Mouse (Mus musculus): ENCODE results near the gene Apbb2. TPM values are rescaled to one million over a fixed set of nuclear protein-coding genes. Genes with fewer than 3 reads are reported as not detected.

Gene Apbb2
- total and polyA plus RNA-seq, 3 experiments, result 0.34 to 0.40 (median 0.34) TPM

GRCm38 (mm10) chr5:66499621-66500020 is 119.0 kb downstream of the Apbb2 start:
- dilution Hi-C loops (cut with MboI; ENCODE audit: extremely low pct_ligation_motif_present, extremely low pct_unique_long_range_greater_than_20kb, low sequenced_read_pairs) (no loop called here), in situ Hi-C loops (cut with MboI; ENCODE audit: low pct_ligation_motif_present, low pct_unique_long_range_greater_than_20kb, low sequenced_read_pairs) (no loop called here)
- H3K4me1 ChIP-seq (ENCODE audit: control insufficient read depth in 1 of 2, insufficient read depth in 2 of 2), result peaks cover 5 to 28% of the 10 kb centered on the region in 2 experiments; a peak in 3 of 4 replicates
- H3K4me2 ChIP-seq (ENCODE audit: insufficient read depth, low read depth, poor library complexity, severe bottlenecking), result no peak overlapping the region
- no peak for DNase-seq (ENCODE audit: extremely low read depth)
- H3K36me3 ChIP-seq (replicated peaks in 1 of 2; ENCODE audit: control insufficient read depth in 1 of 2, insufficient read depth in 1 of 2, low read length in 1 of 2), result no peaks in the 10 kb centered on the region
- H3K9ac ChIP-seq (ENCODE audit: insufficient read depth, low read depth), result no peak overlapping the region
- no peak overlapping the region for H3K4me3 ChIP-seq (replicated peaks in 1 of 3; ENCODE audit: low read depth in 2 of 3, low read length in 2 of 3, poor library complexity in 1 of 3)
- no peaks in the 10 kb centered on the region for H3K79me2 ChIP-seq (replicated peaks; ENCODE audit: control insufficient read depth, extremely low read depth, insufficient read depth, poor library complexity, severe bottlenecking)
- no peaks in the 10 kb centered on the region for H3K27me3 ChIP-seq (replicated peaks)
- H3K9me3 ChIP-seq (replicated peaks; ENCODE audit: low read length), result peaks cover 5% of the 10 kb centered on the region
- TF ChIP-seq MAX (IDR thresholded peaks at IDR 0.05; ENCODE audit: low read length), result no peak
- TF ChIP-seq EP300 (IDR thresholded peaks at IDR 0.05; ENCODE audit: low read length), result no peak
- no peak overlapping the region for H3K27ac ChIP-seq (ENCODE audit: insufficient read depth, low read depth)

DNA sequence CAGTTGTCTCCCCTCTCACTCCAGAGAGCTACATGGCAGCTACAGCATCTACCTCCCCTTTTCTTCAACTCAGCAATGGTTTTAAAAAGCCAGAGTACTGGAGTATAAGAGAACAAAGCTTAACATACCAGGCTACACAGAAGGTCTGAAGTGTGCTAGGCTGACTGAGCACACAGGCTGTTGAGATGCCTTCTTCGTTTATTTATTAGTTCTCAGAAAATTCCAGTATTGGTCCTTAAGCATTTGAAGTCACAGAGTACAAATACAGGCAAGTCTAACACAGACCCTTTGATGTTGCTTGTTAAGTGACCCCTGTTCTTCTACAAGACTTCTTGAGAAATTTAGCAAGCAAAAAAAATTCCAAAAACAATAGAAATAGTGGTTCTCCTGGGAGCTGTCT is 120.4 kb downstream of the Apbb2 start:
- TF ChIP-seq ZC3H11A (IDR thresholded peaks at IDR 0.05; ENCODE audit: low read depth, low read length), result no peak
- no peak for TF ChIP-seq ZNF384 (IDR thresholded peaks at IDR 0.05; ENCODE audit: low read depth, low read length)
- no peak for TF ChIP-seq JUND (conservative IDR thresholded peaks at IDR 0.05; ENCODE audit: low read depth, low read length)
- no peak for TF ChIP-seq SMC3 (IDR thresholded peaks at IDR 0.05; ENCODE audit: low read depth, low read length)
- TF ChIP-seq POLR2A (IDR thresholded peaks at IDR 0.05; ENCODE audit: low read depth, low read length), result no peak
- DNase-seq (ENCODE audit: extremely low read depth), result no peak
- H3K9ac ChIP-seq (ENCODE audit: insufficient read depth, low read depth), result no peak overlapping the region
- H3K79me2 ChIP-seq (replicated peaks; ENCODE audit: control insufficient read depth, extremely low read depth, insufficient read depth, poor library complexity, severe bottlenecking), result no peaks in the 10 kb centered on the region
- peaks cover 5% of the 10 kb centered on the region for H3K9me3 ChIP-seq (replicated peaks; ENCODE audit: low read length)
- no peak overlapping the region for H3K4me3 ChIP-seq (replicated peaks in 1 of 3; ENCODE audit: low read depth in 2 of 3, low read length in 2 of 3, poor library complexity in 1 of 3)
- in situ Hi-C loops (cut with MboI; ENCODE audit: low pct_ligation_motif_present, low pct_unique_long_range_greater_than_20kb, low sequenced_read_pairs) (no loop called here), dilution Hi-C loops (cut with MboI; ENCODE audit: extremely low pct_ligation_motif_present, extremely low pct_unique_long_range_greater_than_20kb, low sequenced_read_pairs) (no loop called here)
- H3K36me3 ChIP-seq (replicated peaks in 1 of 2; ENCODE audit: control insufficient read depth in 1 of 2, insufficient read depth in 1 of 2, low read length in 1 of 2), result no peaks in the 10 kb centered on the region
- H3K27ac ChIP-seq (ENCODE audit: insufficient read depth, low read depth), result no peak overlapping the region
- no peaks in the 10 kb centered on the region for H3K27me3 ChIP-seq (replicated peaks)
- no peak overlapping the region for H3K4me2 ChIP-seq (ENCODE audit: insufficient read depth, low read depth, poor library complexity, severe bottlenecking)
- H3K4me1 ChIP-seq (ENCODE audit: control insufficient read depth in 1 of 2, insufficient read depth in 2 of 2), result peaks cover 5 to 32% of the 10 kb centered on the region in 2 experiments; a peak in 3 of 4 replicates

DNA sequence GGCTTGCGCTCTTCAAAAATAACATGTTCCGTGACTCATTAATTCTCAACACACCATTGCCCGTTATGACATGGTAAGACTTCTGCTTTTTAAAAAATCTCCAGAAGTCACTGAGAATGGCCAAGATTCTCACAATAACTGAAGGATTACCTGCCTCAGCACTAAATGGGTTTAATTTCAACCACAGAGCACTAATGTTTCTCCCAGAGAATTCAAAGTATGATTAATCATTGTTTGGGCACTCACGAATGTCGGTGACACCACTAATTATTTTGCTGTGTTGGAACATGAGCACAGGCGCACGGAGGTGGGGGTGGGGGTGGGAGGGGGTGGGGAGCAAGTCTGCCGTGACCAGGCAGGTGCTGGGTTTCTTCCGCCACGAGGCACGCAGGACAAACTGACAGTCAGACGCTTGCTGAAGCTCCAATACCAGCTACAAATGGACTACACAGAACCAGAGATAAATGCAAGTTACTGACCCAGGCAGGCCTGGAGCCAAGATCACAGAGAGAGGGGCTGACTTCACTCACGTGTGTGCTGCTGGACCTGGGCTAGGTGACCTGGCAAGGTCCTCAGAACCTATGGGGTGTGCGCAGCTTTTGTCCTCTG is 121.0 kb downstream of the Apbb2 start:
- dilution Hi-C loops (cut with MboI; ENCODE audit: extremely low pct_ligation_motif_present, extremely low pct_unique_long_range_greater_than_20kb, low sequenced_read_pairs), result no loop called here
- in situ Hi-C loops (cut with MboI; ENCODE audit: low pct_ligation_motif_present, low pct_unique_long_range_greater_than_20kb, low sequenced_read_pairs), result no loop called here
- Histone ChIP-seq H3K9ac (ENCODE audit: insufficient read depth, low read depth) (no peak overlapping the region), H3K4me2 (ENCODE audit: insufficient read depth, low read depth, poor library complexity, severe bottlenecking) (0 out of 2 replicates have a peak overlapping the region, but pooled peaks have one; percentile 30), H3K79me2 (replicated peaks; ENCODE audit: control insufficient read depth, extremely low read depth, insufficient read depth, poor library complexity, severe bottlenecking) (no peaks in the 10 kb centered on the region), H3K9me3 (replicated peaks; ENCODE audit: low read length) (peaks cover 5% of the 10 kb centered on the region), H3K27ac (ENCODE audit: insufficient read depth, low read depth) (no peak overlapping the region), H3K27me3 (replicated peaks) (no peaks in the 10 kb centered on the region), H3K4me3 (replicated peaks in 1 of 3; ENCODE audit: low read depth in 2 of 3, low read length in 2 of 3, poor library complexity in 1 of 3) (no peak overlapping the region), H3K36me3 (replicated peaks in 1 of 2; ENCODE audit: control insufficient read depth in 1 of 2, insufficient read depth in 1 of 2, low read length in 1 of 2) (no peaks in the 10 kb centered on the region), H3K4me1 (ENCODE audit: control insufficient read depth in 1 of 2, insufficient read depth in 2 of 2) (peaks cover 5 to 32% of the 10 kb centered on the region in 2 experiments; a peak in 3 of 4 replicates)
- TF ChIP-seq BHLHE40 (IDR thresholded peaks at IDR 0.05; ENCODE audit: low read depth, low read length) (peak; percentile 64), EP300 (IDR thresholded peaks at IDR 0.05; ENCODE audit: low read length) (peak; percentile 55), CHD2 (IDR thresholded peaks at IDR 0.05; ENCODE audit: low read length) (no peak), MAX (IDR thresholded peaks at IDR 0.05; ENCODE audit: low read length) (no peak)
- peak; percentile 56 for DNase-seq (ENCODE audit: extremely low read depth)

Measured in CH12.LX (cell line).